Mouse (Mus musculus) G1E (cell line): ENCODE results near the gene Vegfd.

ENCODE experiments used
- CTCF ChIP-seq: IDR thresholded peaks from 2 replicates; pipeline ENCODE4 v1.5.1; 2012; ENCODE audit warnings: low read depth, low read length, inconsistent platforms, mixed read lengths
- GATA1 ChIP-seq: IDR thresholded peaks from 2 replicates; pipeline ENCODE4 v1.6.1; 2012; ENCODE audit warnings: borderline replicate concordance, low read length, inconsistent platforms, mixed read lengths
- POLR2AphosphoS5 ChIP-seq: IDR thresholded peaks from 2 replicates; pipeline ENCODE4 v1.6.1; 2012; ENCODE audit warnings: low read depth, low read length, inconsistent platforms; ENCODE audit not compliant: insufficient replicate concordance

GRCm38 (mm10) chrX:164394091-164394490 lies 20.9 kb downstream of the Vegfd start:
- TF ChIP-seq CTCF (no peak), POLR2AphosphoS5 (no peak), GATA1 (no peak)
